Mouse (Mus musculus) embryonic facial prominence, embryonic 12.5 days (tissue): ENCODE results near the gene Lgi4. TPM values are rescaled to one million over a fixed set of nuclear protein-coding genes. Genes with fewer than 3 reads are reported as not detected.

Experiments
- ATAC-seq: fragments of 200-750 bp; cut with Nextera tagmentation; 2 replicates; pipeline ENCODE4 v1.8.0; 2017; ENCODE audit not compliant: insufficient number of reproducible peaks, insufficient read depth, low FRiP score, low TSS enrichment
- H3K27ac ChIP-seq: fragments of 300-500 bp; sonication (generic); 2 replicates; pipeline ENCODE4 v1.5.1; 2016; ENCODE audit warnings: mild to moderate bottlenecking
- H3K27me3 ChIP-seq: fragments of 300-500 bp; sonication (generic); 2 replicates; pipeline ENCODE4 v1.6.1; 2016; ENCODE audit warnings: mild to moderate bottlenecking, moderate library complexity
- H3K36me3 ChIP-seq: fragments of 300-500 bp; sonication (generic); 2 replicates; pipeline ENCODE4 v1.6.1; 2016; ENCODE audit warnings: mild to moderate bottlenecking
- H3K4me1 ChIP-seq: fragments of 300-500 bp; sonication (generic); 2 replicates; pipeline ENCODE4 v1.6.1; 2016
- H3K4me2 ChIP-seq: fragments of 300-500 bp; sonication (generic); replicated peaks from 2 replicates; pipeline ENCODE4 v1.6.1; 2016; ENCODE audit warnings: mild to moderate bottlenecking, moderate library complexity
- H3K4me3 ChIP-seq: fragments of 300-500 bp; sonication (generic); 2 replicates; pipeline ENCODE4 v1.5.1; 2016; ENCODE audit warnings: mild to moderate bottlenecking
- H3K9ac ChIP-seq: fragments of 300-500 bp; sonication (generic); 2 replicates; pipeline ENCODE4 v1.6.1; 2016; ENCODE audit warnings: mild to moderate bottlenecking, moderate library complexity
- H3K9me3 ChIP-seq: fragments of 300-500 bp; sonication (generic); 2 replicates; pipeline ENCODE4 v1.6.1; 2016; ENCODE audit warnings: mild to moderate bottlenecking, moderate library complexity
- WGBS: fragments of 180-500 bp; shearing (Covaris S2); methylation state at CpG from one replicate; pipeline ENCODE4 v1.1.7; 2016; 5-methylcytosine and 5-hydroxymethylcytosine counted together
- polyA plus RNA-seq: library from polyadenylated mRNA; unstranded; fragments of >200 nt; fragmentation: Nextera tagmentation; extraction: Ambion mirVana; gene quantifications from 2 replicates; pipeline ENCODE4 v1.2.1, GENCODE M21; 2016

The Lgi4 gene
- polyA plus RNA-seq, 1 experiment from 2014 or later: 1.5 TPM

DNA sequence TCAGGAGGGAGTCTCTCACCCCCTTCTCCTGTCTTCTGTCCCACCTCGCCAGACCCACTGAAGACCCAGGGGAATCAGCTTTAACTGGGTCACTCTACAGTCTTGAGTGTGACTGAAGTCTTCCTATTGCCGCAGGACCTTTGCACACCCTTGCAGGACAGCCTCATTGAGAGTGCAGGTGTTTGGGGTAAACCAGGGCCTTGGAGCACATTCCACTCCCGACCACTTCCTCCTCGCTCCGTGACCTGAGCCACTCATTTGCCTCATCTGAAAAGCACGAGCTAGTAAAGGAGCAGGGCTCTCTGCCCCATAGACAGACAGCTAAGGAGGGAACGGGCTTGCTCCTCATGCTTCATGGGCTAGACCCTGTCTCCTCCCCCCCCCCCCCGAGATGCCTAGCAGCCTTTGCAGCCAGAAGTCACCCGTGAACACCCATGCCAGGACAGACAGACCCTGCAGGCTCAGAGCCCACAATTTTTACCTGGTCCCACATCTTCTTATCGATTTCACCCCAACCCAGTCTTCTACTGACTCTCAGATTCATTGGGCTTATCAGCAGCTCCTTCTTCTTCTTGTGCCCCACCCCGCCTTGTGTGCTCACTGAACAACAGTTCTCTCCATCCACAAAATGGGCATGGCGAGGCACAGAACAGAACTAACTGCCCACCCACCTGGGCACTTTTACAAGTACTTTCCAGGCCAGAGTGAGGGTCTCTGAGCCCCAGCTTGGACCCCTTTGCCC is 18.7 kb upstream of the Lgi4 start:
- H3K9ac ChIP-seq: no peak overlapping the region
- no peaks in the 10 kb centered on the region for H3K36me3 ChIP-seq
- no peak overlapping the region for H3K4me3 ChIP-seq
- H3K9me3 ChIP-seq: no peaks in the 10 kb centered on the region
- peaks cover 54% of the 10 kb centered on the region for H3K27me3 ChIP-seq
- no peak overlapping the region for H3K27ac ChIP-seq
- peaks cover 19% of the 10 kb centered on the region for H3K4me1 ChIP-seq
- H3K4me2 ChIP-seq: no peak overlapping the region
- ATAC-seq: no peak
- WGBS: 75% methylated on average over 12 of the region's 12 CpGs

DNA sequence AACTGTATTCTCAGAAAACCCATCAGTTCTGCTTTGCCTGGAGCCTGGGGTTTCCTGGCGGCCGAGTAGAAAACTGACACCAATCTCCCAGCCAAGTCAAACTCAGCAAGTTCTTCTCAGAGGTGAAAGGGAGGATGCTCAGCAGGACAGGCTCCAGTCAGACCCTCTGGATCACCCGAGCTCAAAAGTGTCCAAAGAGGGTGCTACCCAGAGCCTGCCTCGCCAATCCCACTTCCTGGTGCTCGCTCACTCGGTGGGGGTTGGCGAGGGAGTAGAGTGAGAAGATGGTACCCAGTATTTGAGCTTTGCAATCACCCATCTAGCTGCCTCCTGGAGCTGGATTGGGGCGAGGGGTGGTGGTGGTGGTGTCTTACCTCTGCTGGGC is 18.1 kb upstream of the Lgi4 start:
- no peak overlapping the region for H3K4me3 ChIP-seq
- peaks cover 19% of the 10 kb centered on the region for H3K4me1 ChIP-seq
- no peaks in the 10 kb centered on the region for H3K36me3 ChIP-seq
- H3K9me3 ChIP-seq: no peaks in the 10 kb centered on the region
- peak overlapping the region; percentile 51; the same call in 1 of the 2 replicates for H3K4me2 ChIP-seq
- no peak overlapping the region for H3K27ac ChIP-seq
- ATAC-seq: no peak
- H3K9ac ChIP-seq: no peak overlapping the region
- peaks cover 57% of the 10 kb centered on the region for H3K27me3 ChIP-seq
- WGBS: 28% methylated on average over 8 of the region's 8 CpGs

DNA sequence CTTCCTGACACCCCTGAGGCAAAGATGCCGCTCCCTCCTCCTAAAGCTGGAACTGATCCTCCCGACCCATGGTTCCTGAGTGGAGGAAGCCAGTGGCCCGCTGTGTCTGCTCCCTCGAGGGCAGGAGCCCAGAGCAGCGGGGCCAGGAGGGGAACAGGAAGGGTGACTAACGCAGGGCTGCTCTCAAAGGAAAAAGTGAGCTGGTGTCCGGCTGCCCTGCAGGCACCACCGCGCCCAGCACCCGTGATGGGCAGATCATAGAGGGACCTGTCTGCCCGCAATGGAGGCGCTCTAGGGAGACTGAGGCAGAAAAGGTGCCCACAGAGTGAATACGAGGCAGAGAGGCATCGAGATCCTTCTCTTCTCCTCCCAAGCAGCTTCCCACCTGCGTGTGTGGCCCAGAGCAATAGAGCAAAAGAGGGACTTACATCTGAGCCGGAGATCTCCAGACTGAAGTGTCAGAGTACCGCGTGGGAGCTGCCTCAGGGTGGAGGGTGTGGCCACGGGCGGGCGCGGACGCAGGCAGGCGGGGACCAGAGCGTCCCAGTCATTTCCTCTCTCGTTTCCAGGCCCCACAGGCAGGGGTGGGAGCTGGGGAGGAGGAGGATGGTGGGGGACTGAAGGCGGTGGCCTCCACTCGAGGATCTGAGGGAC is 17.4 kb upstream of the Lgi4 start:
- Histone ChIP-seq H3K4me3 (peak overlapping the region; percentile 21), H3K9me3 (no peaks in the 10 kb centered on the region), H3K4me2 (peak overlapping the region; percentile 51), H3K36me3 (no peaks in the 10 kb centered on the region), H3K27me3 (peaks cover 62% of the 10 kb centered on the region), H3K27ac (no peak overlapping the region), H3K9ac (0 out of 2 replicates have a peak overlapping the region, but pooled peaks have one; percentile 19), H3K4me1 (peaks cover 19% of the 10 kb centered on the region)
- WGBS: 3% methylated on average over 28 of the region's 28 CpGs
- no peak for ATAC-seq

DNA sequence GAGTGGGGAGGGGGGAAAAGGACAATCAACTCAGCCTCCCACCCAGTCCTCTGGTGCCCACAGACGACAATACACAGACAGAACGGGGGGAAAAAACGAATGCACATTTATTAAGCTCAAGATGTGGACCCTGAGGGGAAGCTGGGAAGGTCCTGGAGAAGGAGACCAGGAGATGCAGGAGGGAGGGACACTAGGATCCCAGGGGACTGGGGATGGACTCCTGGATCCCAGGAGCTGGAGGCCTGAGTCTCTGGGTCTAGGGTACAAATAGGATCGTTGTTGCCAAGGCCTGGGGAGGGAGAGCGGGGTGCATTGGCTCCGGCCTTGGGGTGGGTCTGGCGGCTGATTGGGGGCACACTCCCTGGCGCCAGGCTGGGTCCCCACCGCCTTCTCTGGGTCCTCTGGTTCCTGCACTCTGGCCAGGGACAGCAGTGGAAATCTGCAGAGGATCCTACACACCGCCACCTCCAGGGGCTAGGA is 16.7 kb upstream of the Lgi4 start, which contains the start of gene Fxyd5:
TSS of gene Fxyd5 (minus strand) at position 51 of the 480 bp plus-strand sequence.
- H3K4me2 ChIP-seq: peak within 1 kb of the TSS; percentile 51
- no peaks in the 10 kb centered on the region for H3K9me3 ChIP-seq
- H3K27ac ChIP-seq: no peak within 1 kb of the TSS
- H3K9ac ChIP-seq: 0 out of 2 replicates have a peak within 1 kb of the TSS, but pooled peaks have one; percentile 19
- peaks cover 63% of the 10 kb centered on the region for H3K27me3 ChIP-seq
- peaks cover 19% of the 10 kb centered on the region for H3K4me1 ChIP-seq
- 27% methylated on average over 10 of the region's 10 CpGs for WGBS
- peak within 1 kb of the TSS; percentile 21 for H3K4me3 ChIP-seq
- no peak for ATAC-seq
- H3K36me3 ChIP-seq: no peaks in the 10 kb centered on the region

DNA sequence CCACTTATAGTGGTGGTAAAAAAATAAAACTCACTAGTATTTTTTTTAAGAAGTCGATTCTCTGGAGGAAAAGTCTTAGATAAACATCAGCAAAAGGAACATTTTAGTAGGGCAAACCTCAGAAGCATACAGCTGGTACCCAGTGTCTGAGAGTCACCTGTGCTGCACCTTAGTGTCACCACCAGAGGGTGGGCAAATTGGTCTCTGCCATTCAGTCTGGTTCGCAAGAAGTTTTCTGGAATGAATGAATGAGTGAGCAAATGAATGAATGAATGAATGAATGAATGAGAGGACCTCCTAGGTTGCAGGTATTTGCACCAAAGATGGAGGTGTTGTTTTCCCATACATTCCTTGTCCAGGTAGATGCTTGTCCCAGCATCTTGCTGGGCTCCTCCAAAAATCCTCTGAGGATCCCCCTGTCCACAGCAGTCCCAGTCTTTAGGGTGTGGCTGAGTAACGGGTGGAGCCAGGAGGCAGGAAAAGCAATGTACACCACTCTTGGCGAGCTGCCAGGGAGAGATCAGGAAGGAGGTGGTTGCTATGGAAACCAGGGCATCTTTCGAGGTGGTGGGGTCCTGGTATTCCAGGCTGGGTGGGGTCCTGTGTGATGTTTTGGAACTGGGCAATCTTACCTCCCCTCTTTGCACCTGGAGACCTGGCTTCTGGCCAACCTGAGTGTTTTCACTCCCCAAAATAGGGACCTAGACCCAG is 9.9 kb upstream of the Lgi4 start:
- Histone ChIP-seq H3K27ac (no peak overlapping the region), H3K4me1 (peaks cover 50% of the 10 kb centered on the region), H3K9ac (no peak overlapping the region), H3K9me3 (no peaks in the 10 kb centered on the region), H3K4me2 (peak overlapping the region; percentile 56), H3K36me3 (no peaks in the 10 kb centered on the region), H3K27me3 (peaks cover 74% of the 10 kb centered on the region), H3K4me3 (peak overlapping the region; percentile 24; the same call in 1 of the 2 replicates)
- WGBS: 18% methylated on average over 5 of the region's 5 CpGs
- ATAC-seq: no peak

DNA sequence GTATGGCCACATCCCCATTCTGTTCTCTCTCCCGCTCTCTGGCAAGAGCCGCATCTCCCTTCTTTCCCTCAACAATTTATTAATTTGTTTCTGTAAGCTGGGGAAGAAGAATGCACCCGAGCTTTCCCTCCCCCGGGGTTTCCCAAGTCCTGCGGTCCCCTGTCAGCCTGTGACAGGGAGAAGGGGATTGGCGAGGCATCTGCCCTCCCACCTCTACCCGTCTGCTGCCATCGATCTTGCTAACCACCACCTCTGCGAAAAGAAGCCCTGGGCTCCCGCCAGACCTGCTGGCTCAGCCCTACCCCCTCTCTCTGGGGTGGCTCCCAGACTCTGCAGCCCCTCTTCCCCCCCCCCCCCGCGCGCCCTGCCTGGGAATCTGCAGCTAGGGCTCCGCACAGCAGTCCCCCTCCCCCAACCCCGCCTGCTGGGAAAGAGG is 9.3 kb upstream of the Lgi4 start:
- peaks cover 56% of the 10 kb centered on the region for H3K4me1 ChIP-seq
- WGBS: 3% methylated on average over 13 of the region's 15 CpGs
- H3K9me3 ChIP-seq: no peaks in the 10 kb centered on the region
- peak overlapping the region; percentile 56 for H3K4me2 ChIP-seq
- no peak for ATAC-seq
- no peaks in the 10 kb centered on the region for H3K36me3 ChIP-seq
- peak overlapping the region; percentile 24 for H3K4me3 ChIP-seq
- H3K27ac ChIP-seq: no peak overlapping the region
- H3K27me3 ChIP-seq: peaks cover 74% of the 10 kb centered on the region
- H3K9ac ChIP-seq: peak overlapping the region; percentile 1; the same call in 1 of the 2 replicates

DNA sequence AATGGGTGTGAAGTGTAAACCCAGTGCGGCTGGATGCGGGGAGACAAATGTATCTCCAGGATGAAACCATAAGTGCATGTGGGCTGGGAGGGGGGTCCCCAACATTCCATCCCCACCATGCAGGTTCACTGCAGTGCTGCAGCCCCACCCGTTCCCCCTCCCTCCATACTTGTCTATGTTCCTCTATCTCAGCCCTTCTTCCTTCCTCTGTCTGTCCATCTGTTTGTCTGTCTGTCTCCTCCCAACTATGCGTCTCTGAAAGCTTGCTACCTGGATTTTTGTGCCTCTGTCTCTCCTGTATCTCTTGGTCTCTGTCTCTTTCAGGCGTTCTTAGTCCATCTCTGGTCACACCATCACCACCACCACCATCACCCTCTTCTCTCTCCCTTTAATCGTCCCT is 8.7 kb upstream of the Lgi4 start:
- Histone ChIP-seq H3K4me1 (peaks cover 62% of the 10 kb centered on the region), H3K36me3 (no peaks in the 10 kb centered on the region), H3K4me3 (peak overlapping the region; percentile 24), H3K27ac (no peak overlapping the region), H3K27me3 (peaks cover 70% of the 10 kb centered on the region), H3K4me2 (peak overlapping the region; percentile 56), H3K9ac (no peak overlapping the region), H3K9me3 (no peaks in the 10 kb centered on the region)
- WGBS: 5% methylated on average over 6 of the region's 6 CpGs
- no peak for ATAC-seq

DNA sequence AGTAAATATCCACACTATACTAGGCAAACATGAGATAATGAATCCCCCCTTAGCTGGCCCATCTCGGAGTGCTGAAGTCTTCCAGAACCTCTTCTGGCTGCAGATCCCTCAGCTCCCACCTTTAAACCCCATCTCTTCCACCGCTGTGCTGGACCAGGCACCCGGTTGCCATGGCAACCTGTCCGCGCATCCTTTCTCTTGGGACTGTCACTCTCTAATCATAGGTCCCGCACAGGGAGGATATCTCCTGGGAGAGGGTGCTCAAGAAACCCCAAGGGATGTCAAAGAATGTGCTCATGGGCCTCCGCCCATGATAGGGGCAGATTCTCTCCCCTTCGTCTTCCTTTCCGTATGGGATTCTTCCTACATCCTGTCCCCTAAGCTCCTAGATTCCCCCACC is 8.2 kb upstream of the Lgi4 start:
- peaks cover 68% of the 10 kb centered on the region for H3K27me3 ChIP-seq
- WGBS: 3% methylated on average over 9 of the region's 9 CpGs

DNA sequence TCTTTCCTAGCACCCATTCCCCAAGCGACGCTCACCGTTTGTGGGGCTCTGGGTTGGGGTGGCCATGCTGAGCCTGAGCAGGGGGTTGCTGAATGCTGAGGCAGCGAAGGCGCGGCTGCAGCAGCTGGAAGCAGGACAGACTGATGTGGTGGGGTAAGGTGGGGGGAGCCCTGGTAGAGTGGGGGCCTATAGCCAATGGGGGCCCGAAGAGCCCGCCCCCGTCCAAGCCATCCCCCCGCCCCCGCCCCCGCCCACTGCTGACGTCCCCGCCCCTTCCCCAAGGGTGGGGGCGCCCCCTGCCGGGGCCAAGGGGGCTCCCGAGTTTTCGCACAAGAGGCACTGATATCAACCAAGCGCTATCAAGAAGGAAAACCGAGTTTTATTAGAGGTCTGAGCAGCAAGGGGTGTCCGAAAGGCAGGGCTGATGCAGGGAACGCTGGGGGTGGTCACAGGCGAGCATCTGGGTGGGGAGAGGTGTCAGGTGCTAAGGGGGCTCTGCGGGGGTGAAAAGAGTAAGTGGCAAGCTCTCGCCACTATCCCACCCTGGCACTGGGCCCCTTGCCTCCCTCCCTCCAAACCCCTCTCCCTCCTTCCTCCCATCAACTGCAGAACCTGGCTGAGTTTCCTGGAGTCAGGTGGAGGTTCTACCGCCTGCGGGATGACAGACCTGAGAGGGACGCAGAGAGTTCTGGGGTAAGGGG is 7.7 kb upstream of the Lgi4 start, which contains the start of gene Fxyd7:
TSS of gene Fxyd7 (minus strand) at position 147 of the 701 bp plus-strand sequence.
- no peaks in the 10 kb centered on the region for H3K36me3 ChIP-seq
- H3K9ac ChIP-seq: no peak within 1 kb of the TSS
- H3K4me1 ChIP-seq: peaks cover 66% of the 10 kb centered on the region
- 2% methylated on average over 24 of the region's 28 CpGs for WGBS
- H3K4me2 ChIP-seq: peak within 1 kb of the TSS; percentile 56
- H3K4me3 ChIP-seq: peak within 1 kb of the TSS; percentile 24
- peaks cover 63% of the 10 kb centered on the region for H3K27me3 ChIP-seq
- no peaks in the 10 kb centered on the region for H3K9me3 ChIP-seq
- H3K27ac ChIP-seq: no peak within 1 kb of the TSS
- ATAC-seq: no peak

More for the DNA sequence above, 8.2 kb upstream of the Lgi4 start:
- peak overlapping the region; percentile 56 for H3K4me2 ChIP-seq
- no peaks in the 10 kb centered on the region for H3K9me3 ChIP-seq
- H3K4me1 ChIP-seq: peaks cover 66% of the 10 kb centered on the region
- H3K4me3 ChIP-seq: peak overlapping the region; percentile 24
- no peak for ATAC-seq
- no peaks in the 10 kb centered on the region for H3K36me3 ChIP-seq
- H3K9ac ChIP-seq: no peak overlapping the region
- H3K27ac ChIP-seq: no peak overlapping the region

DNA sequence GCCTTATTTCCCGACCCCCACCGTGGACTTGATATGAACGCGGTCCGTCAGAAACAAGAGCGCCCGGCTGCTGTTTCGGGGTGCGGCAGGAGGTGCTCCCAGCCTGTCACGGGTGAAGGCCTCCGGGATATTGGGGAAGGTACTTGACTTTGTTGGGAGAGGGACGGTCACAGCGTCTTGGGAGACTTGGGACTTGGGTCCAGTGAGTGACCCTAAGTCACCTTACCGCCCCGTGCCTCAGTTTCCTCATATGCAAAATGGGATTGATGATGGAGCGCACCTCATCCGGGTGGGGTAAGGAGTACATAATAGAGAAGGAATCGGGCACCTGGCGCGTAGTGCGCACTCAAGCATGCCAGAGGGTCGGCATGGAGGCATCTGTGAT is 6.9 kb upstream of the Lgi4 start:
- 2% methylated on average over 22 of the region's 22 CpGs for WGBS
- no peak for ATAC-seq
- Histone ChIP-seq H3K9ac (no peak overlapping the region), H3K9me3 (no peaks in the 10 kb centered on the region), H3K4me2 (peak overlapping the region; percentile 56), H3K27me3 (peaks cover 63% of the 10 kb centered on the region), H3K4me3 (peak overlapping the region; percentile 24), H3K27ac (no peak overlapping the region), H3K4me1 (peaks cover 66% of the 10 kb centered on the region), H3K36me3 (no peaks in the 10 kb centered on the region)
